Mouse (Mus musculus) forelimb bud, embryonic 11.5 days (tissue): ENCODE measurements around the gene Neurl1a.

ENCODE experiments used
- DNase-seq: peaks from one replicate; pipeline ENCODE4 v3.0.0-alpha.2; 2012; ENCODE audit warnings: low read depth, low spot score

Gene Neurl1a

DNA sequence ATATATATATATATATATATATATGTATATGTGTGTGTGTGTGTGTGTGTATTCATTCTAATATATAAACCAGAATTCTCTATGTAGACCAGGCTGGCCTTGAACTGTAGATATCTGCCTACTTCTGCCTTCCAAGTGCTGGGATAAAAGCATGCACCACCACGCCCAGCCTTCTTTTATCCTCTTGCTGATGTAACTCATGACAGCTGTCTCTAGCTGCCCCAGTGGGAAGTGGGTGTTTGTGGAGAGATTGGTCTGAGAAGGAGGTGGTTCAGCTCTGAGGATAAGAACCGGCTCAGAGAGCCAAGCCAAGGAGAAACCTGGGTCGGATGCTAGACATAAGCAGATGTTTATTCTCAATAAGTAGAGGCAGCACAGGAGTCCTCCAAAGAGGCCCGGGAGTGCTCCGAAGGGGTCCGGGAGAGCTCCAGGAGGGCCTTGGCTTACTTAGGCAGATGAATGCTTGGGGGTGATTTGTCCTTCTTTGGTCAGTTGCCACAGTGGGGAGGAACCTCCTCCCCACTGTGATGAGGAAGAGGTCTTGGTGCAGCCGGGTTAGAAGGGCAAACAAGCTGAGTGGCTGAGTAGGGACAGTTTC lies 10.9 kb upstream of the Neurl1a start:
- DNase-seq, result no peak

DNA sequence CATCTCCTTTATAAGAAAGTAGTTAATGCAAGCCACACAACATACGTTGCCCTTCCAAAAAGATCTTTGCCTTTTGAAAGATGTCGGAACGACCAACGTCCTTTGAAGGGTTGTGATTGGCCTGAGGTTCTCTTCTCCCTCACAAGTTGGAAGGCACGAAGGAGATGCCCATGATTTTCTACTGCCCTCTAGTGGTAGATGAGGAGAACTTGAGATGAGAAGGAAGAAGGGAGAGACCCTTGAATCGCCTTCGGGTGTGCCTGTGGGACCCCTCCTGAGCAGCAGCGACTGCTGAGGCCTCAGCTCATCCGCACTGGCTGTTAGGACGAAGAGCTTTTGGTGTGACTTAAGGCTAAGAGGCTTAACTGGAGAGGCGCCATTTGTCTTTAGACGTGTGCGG lies 10.4 kb upstream of the Neurl1a start:
- peak; percentile 78 for DNase-seq

DNA sequence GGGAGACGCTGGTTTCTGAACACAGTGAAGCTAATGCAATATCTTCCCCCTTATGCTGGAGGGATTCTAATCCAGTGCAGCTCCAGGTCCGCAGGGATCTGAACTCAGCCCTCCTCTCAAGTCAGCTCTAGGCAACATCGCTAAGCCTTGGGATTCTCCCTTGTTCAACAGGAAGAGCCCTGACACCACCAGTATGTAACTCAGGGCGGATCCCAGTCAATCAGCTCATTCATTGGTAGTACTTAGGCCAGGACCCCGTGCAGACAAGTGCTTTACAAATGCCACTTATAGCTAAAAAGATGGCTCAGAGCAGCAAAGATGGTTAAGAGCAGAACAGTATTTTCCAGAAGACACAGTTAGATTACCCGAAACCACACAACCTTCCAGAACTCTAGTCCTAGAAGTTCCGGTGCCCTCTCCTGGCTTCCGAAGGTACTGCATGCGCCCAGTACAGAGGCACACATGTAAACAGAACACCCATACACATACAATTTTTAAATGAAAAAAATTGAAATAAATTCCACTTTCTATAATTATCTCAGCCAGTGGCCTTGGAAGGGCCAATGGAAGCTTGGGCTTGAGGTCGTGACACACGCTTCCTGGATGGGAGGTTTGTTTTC lies 9.7 kb upstream of the Neurl1a start:
- DNase-seq, result peak; percentile 80

DNA sequence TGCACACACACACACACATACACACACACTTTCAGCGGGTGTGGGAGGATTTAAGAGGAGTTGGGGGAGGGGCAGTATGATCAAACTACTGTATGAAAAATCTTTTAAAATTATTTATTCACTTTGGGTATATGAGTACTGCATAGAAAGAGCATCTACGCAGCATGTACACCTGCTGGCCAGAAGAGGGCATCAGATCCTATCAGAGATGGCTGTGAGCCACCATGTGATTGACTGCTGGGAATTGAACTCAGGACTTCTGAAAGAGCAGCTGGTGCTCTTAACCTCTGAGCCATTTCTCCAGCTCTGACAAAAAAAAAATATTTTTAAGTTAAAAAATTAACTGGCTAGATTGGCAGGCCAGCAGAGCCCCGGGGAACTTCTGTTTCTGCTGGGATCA lies 4.1 kb upstream of the Neurl1a start:
- DNase-seq, result no peak

DNA sequence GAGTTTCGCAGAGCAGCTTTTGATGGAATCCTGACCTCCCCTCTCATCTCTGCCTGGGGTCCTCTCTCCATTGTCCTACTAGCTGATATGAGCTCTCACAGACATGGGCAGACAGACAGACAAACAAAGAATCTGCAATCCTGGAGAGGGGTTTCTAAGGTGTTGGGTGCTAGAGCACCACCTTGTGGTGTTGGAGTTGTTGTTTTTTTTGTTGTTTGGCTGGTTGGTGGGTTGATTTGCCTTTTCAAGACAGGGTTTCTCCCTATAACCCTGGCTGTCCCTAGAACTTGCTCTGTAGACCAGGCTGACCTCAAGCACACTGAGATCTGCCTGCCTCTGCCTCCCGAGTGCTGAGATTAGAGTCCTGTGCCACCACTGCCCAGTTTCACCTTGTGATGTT lies 3.1 kb upstream of the Neurl1a start:
- no peak for DNase-seq

DNA sequence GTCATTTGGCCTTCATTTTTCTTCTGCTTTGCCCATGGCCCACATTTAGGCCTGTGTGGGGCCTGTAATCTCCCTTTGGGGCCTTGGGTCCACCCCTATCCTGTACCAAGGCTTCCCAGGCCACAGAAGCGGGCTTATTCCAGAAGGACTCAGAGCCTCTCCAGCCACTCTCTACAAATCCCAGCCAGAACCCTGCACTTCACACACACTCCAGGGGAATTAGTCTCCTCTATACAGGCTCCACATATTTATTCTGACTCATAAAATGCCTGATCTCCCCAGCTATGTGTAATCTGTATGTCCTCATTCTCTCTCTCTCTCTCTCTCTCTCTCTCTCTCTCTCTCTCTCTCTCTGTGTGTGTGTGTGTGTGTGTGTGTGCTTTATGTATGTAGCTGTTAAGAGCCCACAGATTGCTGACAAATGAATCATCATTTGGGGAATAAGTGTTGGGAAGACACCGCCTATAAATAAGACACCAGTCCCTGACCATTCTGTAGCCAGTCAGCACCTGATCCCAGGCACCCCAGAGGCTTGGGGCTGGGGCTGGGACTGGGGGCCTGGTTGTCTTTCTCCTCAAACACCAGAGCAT lies 1.6 kb upstream of the Neurl1a start:
- no peak for DNase-seq

DNA sequence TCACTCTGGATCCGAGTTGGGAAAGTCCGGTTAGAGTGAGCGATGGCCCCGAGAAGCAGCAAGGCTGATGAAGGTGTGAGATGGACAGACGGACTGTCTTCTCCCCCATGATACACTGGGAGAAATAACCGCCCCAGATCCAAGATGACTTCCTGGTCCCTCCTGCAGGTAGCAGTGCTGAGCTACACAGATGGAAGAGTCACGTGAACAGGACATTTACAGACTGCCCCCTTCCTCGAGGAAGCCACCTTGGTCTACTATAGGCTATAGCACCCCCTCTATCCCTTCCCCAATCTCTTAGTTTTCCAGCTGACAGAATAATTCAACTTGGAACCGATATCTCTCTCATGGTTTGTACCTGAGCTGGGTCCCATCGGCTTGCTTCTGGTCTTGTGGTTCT lies 619 bp upstream of the Neurl1a start:
- peak; percentile 46 for DNase-seq

DNA sequence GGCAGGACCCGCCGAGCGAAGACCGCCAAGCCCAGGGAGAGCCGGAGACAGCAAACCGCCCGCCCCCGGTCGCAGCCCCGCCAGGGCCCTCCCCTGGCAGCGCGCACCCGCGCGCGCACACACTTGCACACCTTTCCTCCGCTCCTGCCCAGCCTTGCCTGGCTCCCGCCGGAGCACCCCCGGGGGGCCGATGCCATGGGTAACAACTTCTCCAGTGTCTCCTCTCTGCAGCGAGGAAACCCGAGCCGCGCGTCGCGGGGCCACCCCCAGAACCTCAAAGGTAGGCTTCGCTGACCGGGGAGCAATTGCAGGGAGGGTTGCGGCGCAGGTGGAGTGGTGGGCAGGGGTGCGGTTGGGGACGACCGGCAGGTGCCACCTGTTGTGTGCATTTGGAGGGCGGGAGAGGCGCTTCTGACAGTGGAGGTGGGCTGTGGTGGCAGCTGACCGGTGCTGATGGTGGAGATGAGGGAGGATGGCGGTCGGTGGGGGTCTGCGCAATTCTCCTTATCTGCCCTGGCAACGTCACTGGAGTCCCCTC lies 721 bp downstream of the Neurl1a start:
- no peak for DNase-seq

DNA sequence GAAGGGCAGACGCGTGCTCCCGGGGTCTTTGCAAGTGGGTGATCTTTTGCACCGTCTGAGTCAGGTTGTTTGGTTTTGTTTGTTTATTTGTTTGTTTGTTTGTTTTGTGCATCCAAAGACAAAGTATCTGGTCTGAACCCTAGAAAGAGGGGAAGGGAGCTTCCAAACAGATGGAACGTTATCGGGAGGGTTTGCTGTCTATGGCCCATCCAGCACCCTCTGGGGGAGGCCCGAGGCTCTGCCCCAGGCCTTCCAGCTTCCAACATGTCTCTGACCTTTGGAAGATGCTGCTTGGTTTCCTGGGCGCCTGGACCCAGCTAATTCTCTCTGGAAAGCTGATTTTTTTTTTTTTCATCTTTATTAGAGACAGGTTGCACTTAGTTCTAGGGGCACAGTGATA lies 1.4 kb downstream of the Neurl1a start:
- DNase-seq, result no peak

DNA sequence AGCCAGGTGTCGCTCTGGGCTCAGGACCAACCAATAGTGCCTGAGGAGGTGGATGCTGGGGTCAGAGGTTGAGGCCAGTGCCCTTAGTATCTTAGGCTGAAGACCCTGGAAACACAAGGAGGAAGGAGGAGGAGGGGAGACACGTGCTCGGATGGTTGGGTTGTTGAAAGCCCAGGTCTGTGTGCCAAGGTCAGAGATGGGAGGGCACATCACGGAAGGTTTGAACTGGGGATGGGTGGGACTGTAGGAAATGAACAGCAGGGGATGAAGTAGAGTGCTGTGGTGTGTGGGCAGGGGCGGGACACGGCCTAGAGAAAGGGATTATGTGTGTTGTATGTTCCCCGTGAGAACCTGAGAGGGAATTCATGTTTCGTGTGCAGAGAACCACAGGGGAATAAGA lies 5.6 kb downstream of the Neurl1a start:
- no peak for DNase-seq

DNA sequence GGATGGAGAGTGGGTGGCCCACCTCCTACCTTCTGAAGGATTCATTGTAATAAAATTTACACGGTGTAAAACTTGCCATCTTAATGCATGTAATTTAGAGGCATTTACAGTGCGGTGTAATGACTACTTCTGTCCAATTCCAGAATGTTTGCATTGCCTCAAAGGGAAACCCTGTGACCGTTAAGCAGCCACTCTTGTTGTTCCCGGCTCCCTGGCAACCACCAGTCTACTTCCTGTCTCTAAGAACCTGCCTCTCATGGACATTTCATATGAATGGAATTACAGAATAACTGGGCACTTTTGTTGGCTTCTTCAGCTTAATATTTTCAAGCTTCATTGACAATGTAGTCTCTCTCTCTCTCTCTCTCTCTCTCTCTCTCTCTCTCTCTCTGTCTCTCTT lies 6.1 kb downstream of the Neurl1a start:
- no peak for DNase-seq

DNA sequence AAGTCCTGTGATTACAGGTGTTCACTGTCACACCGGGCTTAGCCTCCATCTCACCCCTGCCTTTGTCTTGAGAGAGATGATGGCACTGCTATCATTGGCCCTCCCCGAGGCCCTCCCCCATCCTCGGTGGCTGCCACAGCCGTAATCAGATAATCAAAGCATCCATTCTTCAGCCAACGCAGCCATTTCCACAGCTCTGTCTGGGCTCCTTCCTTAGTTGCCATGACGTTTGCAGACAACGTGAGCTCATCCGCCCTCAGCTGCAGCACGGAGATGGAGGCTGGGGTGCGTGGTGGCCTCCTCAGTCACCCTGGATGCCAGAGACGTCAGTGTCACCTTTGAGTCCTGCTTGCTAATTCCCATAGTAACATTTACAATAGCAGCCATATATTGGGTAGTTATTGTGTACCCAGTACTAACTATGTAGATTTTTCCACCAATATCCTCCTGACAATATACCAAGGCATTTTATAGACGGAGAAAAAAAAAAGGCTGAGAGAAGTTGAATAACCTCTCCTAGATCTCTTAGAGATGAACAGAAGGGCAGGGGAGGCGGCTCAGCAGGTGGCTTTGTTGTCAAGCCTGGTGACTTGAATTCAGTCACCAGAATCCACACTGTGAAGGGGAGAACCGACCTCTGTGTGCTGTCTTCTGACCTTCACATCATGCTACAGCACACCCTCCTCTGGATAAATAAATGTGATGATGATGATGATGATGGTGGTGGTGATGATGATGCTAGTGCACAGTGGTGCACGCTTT lies 8.1 kb downstream of the Neurl1a start:
- DNase-seq, result no peak

DNA sequence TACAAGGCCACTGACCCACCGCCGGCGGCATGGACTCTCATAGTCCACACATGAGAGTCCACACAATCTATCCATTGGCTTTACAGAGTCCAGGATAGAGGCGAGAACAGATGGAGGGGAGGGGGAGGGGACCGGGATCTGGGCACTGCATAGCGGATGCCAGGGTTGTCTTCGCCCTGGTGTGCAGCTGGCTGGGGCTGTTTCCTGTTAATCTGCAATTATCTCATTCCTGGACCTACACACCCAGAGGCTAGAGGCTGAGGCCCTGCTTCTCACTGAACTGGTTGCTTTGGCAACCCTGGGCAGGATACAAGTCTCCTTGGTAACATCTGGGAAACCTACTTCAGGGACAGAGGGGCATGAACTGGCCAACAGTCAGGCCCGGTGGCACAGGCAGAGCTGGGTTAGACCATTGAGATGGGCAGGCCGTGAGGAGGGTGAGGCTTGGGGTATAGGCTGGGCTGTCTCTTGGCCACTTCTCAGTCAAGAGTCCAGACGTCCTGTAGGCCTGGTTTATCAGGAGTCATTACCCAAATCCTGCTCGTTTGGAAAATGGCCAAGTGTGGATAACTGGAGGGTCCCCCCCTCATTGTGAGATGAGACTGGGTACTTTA lies 10.0 kb downstream of the Neurl1a start:
- peak; percentile 23 for DNase-seq

DNA sequence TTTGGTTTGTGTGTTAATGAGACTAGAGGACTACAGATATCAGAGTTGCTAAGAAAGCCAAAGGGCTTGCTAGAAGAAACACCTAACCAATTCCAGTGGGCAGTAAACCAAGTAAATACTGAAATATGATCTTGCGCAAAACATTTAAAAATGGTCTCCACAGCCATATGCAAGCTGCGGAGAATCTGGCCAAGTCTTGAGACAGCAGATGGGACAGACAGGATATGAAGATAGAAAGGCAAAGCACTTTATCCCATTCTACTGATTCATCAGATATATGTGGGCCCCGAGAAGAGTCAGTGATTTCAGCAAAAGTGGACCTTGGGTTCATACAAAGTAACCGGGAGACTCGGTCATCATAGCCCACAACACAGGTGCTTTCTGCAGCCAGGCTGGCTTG lies 13.5 kb downstream of the Neurl1a start:
- no peak for DNase-seq

DNA sequence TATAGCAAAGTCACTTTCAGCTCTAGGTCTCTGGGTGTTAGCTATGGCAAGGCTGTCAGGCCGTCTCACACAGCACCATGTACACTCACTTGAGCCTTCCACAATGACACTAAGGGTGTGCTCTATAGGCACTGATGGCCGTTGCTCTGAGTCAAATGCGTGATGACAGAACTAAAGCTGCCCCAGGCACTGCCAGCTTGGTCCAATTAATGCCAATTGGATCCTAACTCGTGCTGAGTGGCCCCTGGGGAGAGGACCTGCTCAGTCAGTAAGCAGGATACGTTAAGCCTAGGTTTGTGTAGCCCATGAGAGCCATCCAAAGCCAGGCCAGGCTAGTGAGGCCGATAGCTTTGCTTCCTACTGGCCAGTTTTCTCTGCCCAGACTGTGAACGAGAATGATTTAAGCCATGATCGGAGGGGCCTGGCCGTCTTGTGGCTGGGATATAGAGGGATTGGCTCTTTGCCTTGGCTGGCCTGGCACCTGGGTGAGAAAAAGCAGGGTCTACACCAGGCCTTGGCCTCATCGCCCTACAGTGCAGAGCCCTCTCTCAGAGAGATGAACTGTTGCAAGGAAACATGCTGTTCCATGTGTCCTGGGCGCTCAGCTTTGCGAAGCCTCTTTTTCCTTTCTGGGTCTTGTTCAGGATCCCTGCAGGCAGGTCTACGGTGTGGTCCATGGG lies 20.2 kb downstream of the Neurl1a start:
- DNase-seq, result no peak

DNA sequence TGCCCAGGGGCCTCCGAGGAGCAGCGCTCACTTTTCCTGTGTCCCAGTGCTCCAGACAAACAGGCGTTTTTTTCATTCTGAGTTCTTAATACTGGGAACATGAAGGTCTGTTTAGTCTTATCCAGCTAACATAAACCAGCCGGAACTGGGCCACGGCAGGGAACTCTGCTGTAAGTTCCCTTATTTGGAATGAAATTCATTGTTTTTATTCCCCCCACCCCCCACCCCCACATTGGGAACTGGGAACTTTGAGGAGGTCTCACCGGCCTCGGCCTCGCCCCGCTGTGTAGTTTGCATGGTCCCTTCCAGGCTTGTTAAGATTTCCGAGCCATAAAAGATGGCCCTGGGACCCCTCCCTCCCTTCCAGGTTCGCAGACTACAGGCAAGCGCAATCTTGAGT lies 23.4 kb downstream of the Neurl1a start:
- no peak for DNase-seq

DNA sequence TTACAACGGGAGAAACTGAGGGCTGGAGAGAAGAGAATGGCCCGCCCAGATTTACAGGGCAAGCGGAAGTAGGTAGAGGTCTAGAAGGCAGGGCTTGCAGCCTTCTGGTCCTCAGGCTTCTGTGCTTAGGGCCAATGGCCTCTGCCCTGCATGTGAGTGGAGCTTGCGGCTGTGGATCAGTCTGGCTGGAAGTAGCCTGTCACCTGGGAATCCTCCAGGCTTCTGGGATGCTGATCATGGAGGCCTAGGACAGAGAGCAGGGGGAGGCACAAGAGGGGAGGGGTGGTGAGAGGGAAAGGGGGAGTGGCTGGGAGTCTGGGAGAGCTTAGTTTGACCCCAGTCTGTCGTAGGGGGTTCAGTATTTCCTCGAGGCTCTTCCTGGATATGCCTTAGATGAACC lies 23.8 kb downstream of the Neurl1a start:
- DNase-seq, result no peak

DNA sequence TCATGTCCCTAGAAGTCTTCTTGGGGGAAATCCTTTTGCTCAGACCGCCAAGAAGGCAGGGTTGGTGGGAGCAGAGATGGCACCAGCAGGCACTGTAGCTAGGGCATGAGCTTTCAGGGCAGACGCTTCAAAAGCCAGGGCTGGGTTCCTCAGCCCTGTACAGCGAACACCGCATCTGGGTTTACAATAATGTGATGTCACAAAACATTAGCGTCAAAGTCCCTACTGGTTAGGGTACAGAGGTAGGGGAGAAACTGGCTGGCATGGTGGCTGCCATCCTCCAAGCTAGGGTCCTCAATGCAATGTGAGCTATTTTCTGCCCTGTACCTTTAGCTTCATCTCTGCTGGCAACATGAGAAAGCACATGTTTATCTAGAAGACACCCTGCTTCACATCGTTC lies 24.4 kb downstream of the Neurl1a start:
- no peak for DNase-seq

DNA sequence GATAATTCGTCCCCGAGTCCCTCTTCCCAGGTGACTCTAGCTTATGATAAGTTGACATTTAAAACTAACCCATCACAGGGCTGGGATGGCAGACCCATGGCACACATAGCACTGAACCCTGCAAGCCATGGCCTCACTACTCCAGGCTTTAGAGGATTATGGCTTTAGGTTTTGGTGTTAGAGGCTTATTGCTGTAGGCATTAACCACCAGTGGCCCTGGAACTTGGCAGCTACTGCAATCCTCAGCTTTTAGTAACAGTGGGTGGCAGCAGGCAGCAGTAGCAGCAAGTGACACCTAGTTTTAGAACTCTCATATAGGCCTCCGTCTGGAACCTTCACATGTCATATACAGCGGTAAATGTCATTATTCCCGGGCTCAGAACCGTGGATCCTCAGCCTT lies 26.0 kb downstream of the Neurl1a start:
- DNase-seq, result no peak

DNA sequence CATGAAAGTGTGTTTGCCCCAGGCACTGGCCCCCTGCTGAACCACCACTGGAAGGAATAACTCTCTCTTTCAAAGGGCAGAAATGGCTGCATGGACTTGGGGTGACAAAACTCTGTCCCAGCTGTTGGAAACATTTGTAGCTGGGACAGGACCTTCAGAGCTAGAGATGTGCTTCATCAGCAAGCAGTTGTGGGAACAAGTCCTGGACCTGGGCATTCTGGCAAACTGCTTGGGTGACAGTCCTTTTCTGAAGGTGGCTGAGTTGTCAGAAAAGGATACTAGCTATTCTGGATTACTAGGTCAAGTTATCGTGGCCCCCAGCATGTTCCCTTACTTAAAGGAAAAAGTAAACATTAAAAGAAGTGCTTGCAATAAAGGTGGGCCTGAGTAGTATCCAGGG lies 27.5 kb downstream of the Neurl1a start:
- no peak for DNase-seq

DNA sequence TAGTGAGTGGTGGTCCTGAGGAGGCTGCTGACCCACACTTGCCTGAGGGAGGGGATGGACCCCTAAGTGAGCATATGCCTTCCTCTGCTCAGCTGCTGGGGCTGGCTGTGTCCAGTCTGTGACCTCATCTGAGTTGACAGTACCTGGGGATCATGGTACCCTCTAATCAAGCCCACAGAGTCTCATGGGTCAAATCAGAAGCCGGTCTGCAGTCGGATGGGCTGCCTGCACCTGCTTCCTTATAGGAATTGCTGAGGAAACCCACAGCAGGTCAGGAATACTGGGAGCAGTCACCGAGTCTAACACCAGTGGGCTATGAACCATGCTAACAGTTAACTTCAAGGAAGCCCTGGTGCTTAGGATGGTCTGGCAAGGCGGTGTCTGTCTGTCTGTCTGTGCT lies 31.8 kb downstream of the Neurl1a start:
- no peak for DNase-seq
